Mouse (Mus musculus): Measurements from ENCODE around the gene Appbp2.

GRCm38 (mm10) chr11:85175941-85176340, 59.0 kb downstream of the Appbp2 start:
- TF ChIP-seq CTCF (IDR thresholded peaks at IDR 0.05; ENCODE audit: borderline replicate concordance, insufficient read depth, low read depth, low read length) = no peak
- no peak for TF ChIP-seq POLR2A (IDR thresholded peaks at IDR 0.05; ENCODE audit: borderline replicate concordance, insufficient read depth, low read length)
